Mouse (Mus musculus) 3T3-L1 (cell line): ENCODE data around the gene D16Ertd472e.

Source experiments
- DNase-seq: peaks from one replicate; pipeline ENCODE4 v3.0.0-alpha.2; 2015; ENCODE audit warnings: low read depth, low spot score

Gene D16Ertd472e

GRCm38 (mm10) chr16:78576478-78577084, at the start of gene D16Ertd472e:
Gene D16Ertd472e (minus strand): TSS chr16:78576708.
- peak; percentile 84 for DNase-seq

GRCm38 (mm10) chr16:78622755-78623154, 46.2 kb upstream of the D16Ertd472e start:
- no peak for DNase-seq

- peak; percentile 96 for DNase-seq
Measured at GRCm38 (mm10) chr16:78619386-78619785, 42.9 kb upstream of the D16Ertd472e start.

- DNase-seq: peak; percentile 80
Measured at GRCm38 (mm10) chr16:78617757-78618532, 41.4 kb upstream of the D16Ertd472e start.

GRCm38 (mm10) chr16:78606202-78606601, 29.7 kb upstream of the D16Ertd472e start:
- no peak for DNase-seq

GRCm38 (mm10) chr16:78598919-78599318, 22.4 kb upstream of the D16Ertd472e start:
- no peak for DNase-seq

GRCm38 (mm10) chr16:78596381-78596780, 19.9 kb upstream of the D16Ertd472e start:
- no peak for DNase-seq

- DNase-seq: no peak
Measured at GRCm38 (mm10) chr16:78595821-78596220, 19.3 kb upstream of the D16Ertd472e start.

GRCm38 (mm10) chr16:78594154-78594553, 17.6 kb upstream of the D16Ertd472e start:
- DNase-seq: no peak

- DNase-seq: no peak
Measured at GRCm38 (mm10) chr16:78591130-78591529, 14.6 kb upstream of the D16Ertd472e start.

- peak; percentile 32 for DNase-seq
Measured at GRCm38 (mm10) chr16:78588821-78589220, 12.3 kb upstream of the D16Ertd472e start.

GRCm38 (mm10) chr16:78586621-78587020, 10.1 kb upstream of the D16Ertd472e start:
- no peak for DNase-seq

GRCm38 (mm10) chr16:78585664-78586397, 9.3 kb upstream of the D16Ertd472e start:
- DNase-seq: no peak

- no peak for DNase-seq
Measured at GRCm38 (mm10) chr16:78585163-78585562, 8.7 kb upstream of the D16Ertd472e start.

- DNase-seq: no peak
Measured at GRCm38 (mm10) chr16:78583968-78584367, 7.5 kb upstream of the D16Ertd472e start.

- DNase-seq: no peak
Measured at GRCm38 (mm10) chr16:78580387-78580786, 3.9 kb upstream of the D16Ertd472e start.

- no peak for DNase-seq
Measured at GRCm38 (mm10) chr16:78579386-78579785, 2.9 kb upstream of the D16Ertd472e start.

GRCm38 (mm10) chr16:78577085-78577671, 670 bp upstream of the D16Ertd472e start:
- DNase-seq: peak; percentile 84

- DNase-seq: peak; percentile 64
Measured at GRCm38 (mm10) chr16:78575852-78576477, 543 bp downstream of the D16Ertd472e start.

GRCm38 (mm10) chr16:78575190-78575851, 1.2 kb downstream of the D16Ertd472e start:
- DNase-seq: peak; percentile 15

GRCm38 (mm10) chr16:78574241-78574640, 2.3 kb downstream of the D16Ertd472e start:
- no peak for DNase-seq
